Mouse (Mus musculus): Measurements from ENCODE around the gene Arhgef26. TPM values are rescaled to one million over a fixed set of nuclear protein-coding genes. Genes with fewer than 3 reads are reported as not detected.

Arhgef26 gene
- polyA plus RNA-seq, 1 experiment = 1.7 TPM

DNA sequence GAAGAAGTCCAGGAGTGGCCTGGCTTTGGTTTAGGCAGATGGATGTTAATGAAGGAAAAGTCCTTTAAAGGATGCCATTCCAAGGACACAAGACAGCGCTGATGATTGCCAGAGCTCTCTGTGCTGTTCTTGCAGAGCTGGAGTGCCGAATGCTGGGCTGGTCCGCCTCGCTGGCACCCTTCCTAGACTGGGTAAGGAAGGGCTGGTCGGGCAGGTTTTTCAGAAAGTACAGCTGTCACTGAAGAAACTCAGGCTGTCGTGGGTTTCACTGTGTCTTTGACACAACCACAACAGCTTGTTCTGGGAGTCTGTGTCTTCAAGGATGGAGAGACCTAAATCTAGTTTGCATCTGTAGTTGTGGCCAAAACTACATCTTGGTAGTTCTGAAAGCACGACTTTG is 74.6 kb downstream of the Arhgef26 start:
- Histone ChIP-seq H3K4me3 (replicated peaks; ENCODE audit: control insufficient read depth, low read depth, low read length) (no peak overlapping the region), H3K4me1 (ENCODE audit: control insufficient read depth, insufficient read depth, low read length) (no peaks in the 10 kb centered on the region), H3K27ac (ENCODE audit: control insufficient read depth, insufficient read depth, low read depth, low read length, poor library complexity) (no peak overlapping the region)
- TF ChIP-seq CTCF (IDR thresholded peaks at IDR 0.05; ENCODE audit: control insufficient read depth, insufficient read depth, low read length) = no peak
- no peak for TF ChIP-seq POLR2A (IDR thresholded peaks at IDR 0.05; ENCODE audit: borderline replicate concordance, control insufficient read depth, low read depth, low read length)
- WGBS = 67% methylated on average over 7 of the region's 7 CpGs

DNA sequence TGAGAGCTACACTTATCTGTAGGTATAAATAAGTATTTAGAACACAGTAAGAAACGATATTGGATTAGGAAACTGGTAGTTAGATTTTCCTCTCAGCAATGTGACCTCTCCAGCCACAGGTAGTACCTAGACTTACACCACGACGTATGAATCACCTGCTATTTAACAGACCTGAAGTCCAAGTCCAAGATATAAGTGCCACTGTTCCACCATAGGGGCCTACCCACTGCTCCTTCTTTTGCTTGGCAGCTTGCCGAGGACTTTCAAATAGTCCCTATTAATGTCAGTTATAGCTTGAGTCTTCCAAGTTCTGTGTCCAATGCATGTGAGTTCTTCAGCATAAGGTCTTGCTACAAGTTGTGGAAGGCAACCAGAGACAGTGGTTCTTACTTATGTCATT is 76.8 kb downstream of the Arhgef26 start:
- Histone ChIP-seq H3K27ac (ENCODE audit: control insufficient read depth, insufficient read depth, low read depth, low read length, poor library complexity) (no peak overlapping the region), H3K4me3 (replicated peaks; ENCODE audit: control insufficient read depth, low read depth, low read length) (no peak overlapping the region), H3K4me1 (ENCODE audit: control insufficient read depth, insufficient read depth, low read length) (no peaks in the 10 kb centered on the region)
- WGBS = 75% methylated on average over 4 of the region's 4 CpGs
- no peak for TF ChIP-seq POLR2A (IDR thresholded peaks at IDR 0.05; ENCODE audit: borderline replicate concordance, control insufficient read depth, low read depth, low read length)
- no peak for TF ChIP-seq CTCF (IDR thresholded peaks at IDR 0.05; ENCODE audit: control insufficient read depth, insufficient read depth, low read length)

DNA sequence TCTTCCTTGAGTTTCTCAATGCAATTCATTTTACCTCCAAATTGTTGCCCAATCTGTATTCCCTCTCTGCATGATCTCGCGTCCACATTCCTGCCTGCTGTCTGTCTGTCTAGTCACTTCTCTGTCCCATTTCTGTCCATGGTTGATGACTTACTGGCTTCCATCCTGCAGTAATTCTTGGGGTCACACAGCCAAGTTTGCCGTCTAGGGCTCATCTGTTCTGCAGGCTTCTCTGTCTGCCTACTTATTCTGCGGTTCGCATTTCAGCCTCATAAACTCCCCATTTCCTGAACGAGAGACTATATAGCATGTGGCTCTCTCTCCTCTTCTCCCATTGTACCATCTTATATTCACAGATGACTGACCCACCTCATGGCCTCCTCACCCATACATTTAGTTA is 79.3 kb downstream of the Arhgef26 start:
- no peak overlapping the region for H3K4me3 ChIP-seq (replicated peaks; ENCODE audit: control insufficient read depth, low read depth, low read length)
- 92% methylated on average over 6 of the region's 6 CpGs for WGBS
- no peak overlapping the region for H3K27ac ChIP-seq (ENCODE audit: control insufficient read depth, insufficient read depth, low read depth, low read length, poor library complexity)
- TF ChIP-seq POLR2A (IDR thresholded peaks at IDR 0.05; ENCODE audit: borderline replicate concordance, control insufficient read depth, low read depth, low read length) (no peak), CTCF (IDR thresholded peaks at IDR 0.05; ENCODE audit: control insufficient read depth, insufficient read depth, low read length) (no peak)
- H3K4me1 ChIP-seq (ENCODE audit: control insufficient read depth, insufficient read depth, low read length) = no peaks in the 10 kb centered on the region

DNA sequence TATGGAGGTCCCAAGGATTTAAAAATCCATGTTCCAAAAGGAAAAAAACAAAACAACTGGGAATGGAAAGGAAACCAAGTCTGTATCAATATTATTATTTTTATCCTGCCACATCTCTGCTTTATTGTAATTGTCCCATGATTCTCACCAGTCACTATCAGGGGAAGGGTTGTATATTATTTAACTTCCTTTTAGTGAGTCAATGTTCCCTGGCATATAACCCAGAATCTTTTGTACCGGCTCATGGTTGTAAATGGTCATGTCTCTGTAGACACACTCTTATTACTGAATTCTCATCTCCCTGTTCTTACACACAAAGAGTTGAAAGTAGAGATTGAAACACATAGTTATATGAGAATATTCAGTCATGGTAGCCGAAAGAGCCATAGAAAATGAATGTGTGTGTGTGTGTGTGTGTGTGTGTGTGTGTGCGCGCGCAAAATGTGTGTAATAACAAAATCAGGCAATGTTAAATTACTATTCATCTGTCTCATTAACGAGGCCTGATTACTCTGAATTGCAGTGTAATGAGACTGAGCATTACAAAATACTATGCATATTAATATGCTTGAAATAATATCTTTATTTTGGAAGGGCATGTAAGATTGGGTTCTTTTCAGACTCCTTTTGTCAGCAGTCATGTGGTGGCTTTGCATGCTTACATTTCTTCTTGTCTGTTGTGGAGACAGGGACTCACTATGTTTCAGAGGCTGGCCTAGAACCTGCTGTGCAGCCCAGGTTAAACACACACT is 80.4 kb downstream of the Arhgef26 start:
- no peak for TF ChIP-seq CTCF (IDR thresholded peaks at IDR 0.05; ENCODE audit: control insufficient read depth, insufficient read depth, low read length)
- no peak for TF ChIP-seq POLR2A (IDR thresholded peaks at IDR 0.05; ENCODE audit: borderline replicate concordance, control insufficient read depth, low read depth, low read length)
- Histone ChIP-seq H3K4me3 (replicated peaks; ENCODE audit: control insufficient read depth, low read depth, low read length) (no peak overlapping the region), H3K27ac (ENCODE audit: control insufficient read depth, insufficient read depth, low read depth, low read length, poor library complexity) (no peak overlapping the region), H3K4me1 (ENCODE audit: control insufficient read depth, insufficient read depth, low read length) (no peaks in the 10 kb centered on the region)
- WGBS = 82% methylated on average over 6 of the region's 6 CpGs

DNA sequence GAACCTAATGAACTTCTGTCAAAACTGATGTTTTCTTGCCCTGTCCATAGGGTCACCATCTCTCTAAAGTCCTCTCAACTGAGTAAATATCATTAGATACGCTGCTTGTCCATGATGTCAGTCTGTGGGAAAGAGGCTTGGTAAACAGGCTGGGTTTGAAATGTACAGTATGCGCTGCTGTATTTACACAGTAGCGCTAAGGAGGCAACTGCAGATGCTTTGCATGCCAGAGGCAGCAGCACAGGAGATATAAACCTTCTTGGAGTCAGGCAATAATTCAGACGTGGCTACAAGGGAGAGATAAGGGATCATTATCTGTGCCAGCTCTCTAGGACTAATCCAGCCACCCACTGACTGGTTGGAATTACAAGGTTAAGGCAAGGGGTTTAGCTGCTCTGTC is 95.5 kb downstream of the Arhgef26 start:
- Histone ChIP-seq H3K4me3 (replicated peaks; ENCODE audit: control insufficient read depth, low read depth, low read length) (no peak overlapping the region), H3K27ac (ENCODE audit: control insufficient read depth, insufficient read depth, low read depth, low read length, poor library complexity) (no peak overlapping the region), H3K4me1 (ENCODE audit: control insufficient read depth, insufficient read depth, low read length) (no peaks in the 10 kb centered on the region)
- TF ChIP-seq CTCF (IDR thresholded peaks at IDR 0.05; ENCODE audit: control insufficient read depth, insufficient read depth, low read length) (no peak), POLR2A (IDR thresholded peaks at IDR 0.05; ENCODE audit: borderline replicate concordance, control insufficient read depth, low read depth, low read length) (no peak)
- WGBS = 77% methylated on average over 4 of the region's 4 CpGs

DNA sequence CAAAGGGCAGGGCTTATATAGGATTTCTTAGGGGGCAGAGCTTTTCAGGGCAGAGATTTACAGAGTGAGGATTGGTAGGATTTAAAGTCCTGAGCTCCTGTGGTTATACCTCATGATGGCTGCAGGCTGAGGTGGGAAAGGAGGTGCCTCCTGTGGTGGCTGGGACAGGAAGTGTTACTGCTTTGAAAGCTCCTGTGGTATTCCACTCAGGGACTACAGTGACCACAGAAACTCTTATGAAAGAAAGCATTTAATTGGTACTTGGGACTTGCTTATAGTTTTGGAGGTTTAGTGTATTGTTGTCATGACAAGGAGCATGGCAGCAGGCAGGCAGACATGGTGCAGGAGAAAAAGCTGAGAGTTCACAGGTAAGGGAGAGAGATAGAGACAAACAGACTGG is 97.8 kb downstream of the Arhgef26 start:
- no peak for TF ChIP-seq POLR2A (IDR thresholded peaks at IDR 0.05; ENCODE audit: borderline replicate concordance, control insufficient read depth, low read depth, low read length)
- no peak for TF ChIP-seq CTCF (IDR thresholded peaks at IDR 0.05; ENCODE audit: control insufficient read depth, insufficient read depth, low read length)
- H3K4me1 ChIP-seq (ENCODE audit: control insufficient read depth, insufficient read depth, low read length) = no peaks in the 10 kb centered on the region
- H3K27ac ChIP-seq (ENCODE audit: control insufficient read depth, insufficient read depth, low read depth, low read length, poor library complexity) = no peak overlapping the region
- no peak overlapping the region for H3K4me3 ChIP-seq (replicated peaks; ENCODE audit: control insufficient read depth, low read depth, low read length)

DNA sequence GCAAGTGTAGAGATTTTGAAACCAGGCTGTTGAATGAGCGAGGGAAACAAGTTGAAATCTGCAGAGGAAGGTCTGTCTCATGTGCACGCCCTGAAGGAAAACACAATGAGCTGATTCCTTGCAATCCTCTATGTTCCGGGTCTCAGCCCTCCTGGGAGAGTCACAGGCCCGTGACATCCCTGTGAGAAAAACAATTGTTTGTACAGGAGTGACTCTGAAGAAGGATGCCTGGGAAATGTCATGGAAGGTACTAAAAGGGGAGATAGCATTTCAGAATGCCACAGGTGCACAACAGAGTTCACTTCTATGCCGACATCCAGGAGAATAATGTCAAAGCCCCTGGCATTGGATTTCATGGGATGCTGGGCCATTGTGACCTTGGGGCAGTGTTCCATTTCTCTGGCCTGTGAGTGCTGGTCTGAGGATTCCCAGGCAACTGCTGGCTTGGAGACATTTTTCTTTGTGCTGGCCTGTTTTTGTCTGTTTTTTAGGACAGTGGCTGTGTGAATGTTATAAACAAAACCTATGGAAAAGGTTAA is 102.4 kb downstream of the Arhgef26 start:
- WGBS = 71% methylated on average over 5 of the region's 5 CpGs
- no peak for TF ChIP-seq POLR2A (IDR thresholded peaks at IDR 0.05; ENCODE audit: borderline replicate concordance, control insufficient read depth, low read depth, low read length)
- no peak for TF ChIP-seq CTCF (IDR thresholded peaks at IDR 0.05; ENCODE audit: control insufficient read depth, insufficient read depth, low read length)
- H3K27ac ChIP-seq (ENCODE audit: control insufficient read depth, insufficient read depth, low read depth, low read length, poor library complexity) = no peak overlapping the region
- no peaks in the 10 kb centered on the region for H3K4me1 ChIP-seq (ENCODE audit: control insufficient read depth, insufficient read depth, low read length)
- no peak overlapping the region for H3K4me3 ChIP-seq (replicated peaks; ENCODE audit: control insufficient read depth, low read depth, low read length)

DNA sequence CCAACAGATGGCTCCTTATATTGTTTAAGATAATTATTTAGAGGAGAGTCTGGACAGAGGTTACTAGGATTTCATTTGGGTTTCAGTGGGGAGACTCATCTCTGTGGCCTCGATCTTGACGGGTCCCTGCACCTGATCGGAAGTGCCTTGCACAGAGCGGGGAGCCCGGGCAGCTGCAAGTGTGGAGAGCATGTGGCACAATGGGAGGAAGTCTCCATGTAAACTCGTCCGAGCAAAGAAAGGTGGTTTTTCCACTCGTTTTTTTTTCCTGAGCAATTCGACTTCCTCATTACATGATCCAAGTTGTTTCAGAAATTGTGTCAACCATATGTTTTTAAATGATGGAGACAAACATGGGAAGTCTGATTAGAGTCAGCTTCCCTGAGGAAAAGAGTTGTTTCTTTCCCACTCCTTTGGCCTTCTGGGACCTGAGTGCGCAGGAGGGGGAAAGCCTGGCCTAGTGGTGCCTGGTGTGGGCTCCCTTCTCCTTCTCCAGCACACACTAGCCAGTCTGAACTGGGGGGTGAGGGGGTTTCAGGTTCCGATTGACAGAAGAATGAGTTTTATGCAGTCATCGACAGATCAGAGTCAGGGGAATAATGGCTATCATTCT is 105.5 kb downstream of the Arhgef26 start:
- Histone ChIP-seq H3K4me1 (ENCODE audit: control insufficient read depth, insufficient read depth, low read length) (no peaks in the 10 kb centered on the region), H3K4me3 (replicated peaks; ENCODE audit: control insufficient read depth, low read depth, low read length) (no peak overlapping the region), H3K27ac (ENCODE audit: control insufficient read depth, insufficient read depth, low read depth, low read length, poor library complexity) (no peak overlapping the region)
- TF ChIP-seq POLR2A (IDR thresholded peaks at IDR 0.05; ENCODE audit: borderline replicate concordance, control insufficient read depth, low read depth, low read length) (no peak), CTCF (IDR thresholded peaks at IDR 0.05; ENCODE audit: control insufficient read depth, insufficient read depth, low read length) (no peak)
- WGBS = 44% methylated on average over 12 of the region's 12 CpGs

Data from bone marrow, adult 2 months (tissue).